Mouse (Mus musculus) embryonic facial prominence, embryonic 14.5 days (tissue): ENCODE results near the gene Crabp2. TPM values are rescaled to one million over a fixed set of nuclear protein-coding genes. Genes with fewer than 3 reads are reported as not detected.

Source experiments
- ATAC-seq: fragments of 200-750 bp; cut with Nextera tagmentation; 2 replicates; pipeline ENCODE4 v1.8.0; 2017; ENCODE audit warnings: low read depth, moderate number of reproducible peaks, moderate TSS enrichment
- DNase-seq: peaks from one replicate; pipeline ENCODE4 v3.0.0-alpha.2; 2015; ENCODE audit warnings: low spot score
- H3K27ac ChIP-seq: fragments of 300-500 bp; sonication (generic); replicated peaks from 2 replicates; pipeline ENCODE4 v1.5.1; 2014; ENCODE audit warnings: low read depth, mild to moderate bottlenecking, low read length, moderate library complexity
- H3K27me3 ChIP-seq: fragments of 300-500 bp; sonication (generic); replicated peaks from 2 replicates; pipeline ENCODE4 v1.6.1; 2014; ENCODE audit warnings: low read length; ENCODE audit not compliant: control insufficient read depth, insufficient read depth
- H3K36me3 ChIP-seq: fragments of 300-500 bp; sonication (generic); 2 replicates; pipeline ENCODE4 v1.6.1; 2014; ENCODE audit warnings: low read length, mixed read lengths; ENCODE audit not compliant: control insufficient read depth, insufficient read depth
- H3K4me1 ChIP-seq: fragments of 300-500 bp; sonication (generic); 2 replicates; pipeline ENCODE4 v1.6.1; 2014; ENCODE audit warnings: antibody characterized with exemption, low read length; ENCODE audit not compliant: control insufficient read depth, insufficient read depth
- H3K4me2 ChIP-seq: fragments of 300-500 bp; sonication (generic); 2 replicates; pipeline ENCODE4 v1.6.1; 2014; ENCODE audit warnings: low read depth, mild to moderate bottlenecking, low read length, moderate library complexity, mixed read lengths
- H3K4me3 ChIP-seq: fragments of 300-500 bp; sonication (generic); 2 replicates; pipeline ENCODE4 v1.5.1; 2014; ENCODE audit warnings: low read depth, mild to moderate bottlenecking, low read length
- H3K9ac ChIP-seq: fragments of 300-500 bp; sonication (generic); 2 replicates; pipeline ENCODE4 v1.6.1; 2014; ENCODE audit warnings: low read depth, mild to moderate bottlenecking, low read length, moderate library complexity, mixed read lengths
- H3K9me3 ChIP-seq: fragments of 300-500 bp; sonication (generic); 2 replicates; pipeline ENCODE4 v1.6.1; 2016; ENCODE audit warnings: low read length; ENCODE audit not compliant: control insufficient read depth
- WGBS: fragments of 180-500 bp; shearing (Covaris S2); extraction: QIAGEN DNeasy Blood & Tissue Kit; methylation state at CpG from one replicate; pipeline ENCODE4 v1.1.7; 2014; 5-methylcytosine and 5-hydroxymethylcytosine counted together
- polyA plus RNA-seq: library from polyadenylated mRNA; unstranded; fragments of >200 nt; fragmentation: Nextera tagmentation; extraction: Ambion mirVana; gene quantifications from 2 replicates; pipeline ENCODE4 v1.2.1, GENCODE M21; 2014

Gene Crabp2
- polyA plus RNA-seq, 1 experiment from 2014 or later: 145 TPM

DNA sequence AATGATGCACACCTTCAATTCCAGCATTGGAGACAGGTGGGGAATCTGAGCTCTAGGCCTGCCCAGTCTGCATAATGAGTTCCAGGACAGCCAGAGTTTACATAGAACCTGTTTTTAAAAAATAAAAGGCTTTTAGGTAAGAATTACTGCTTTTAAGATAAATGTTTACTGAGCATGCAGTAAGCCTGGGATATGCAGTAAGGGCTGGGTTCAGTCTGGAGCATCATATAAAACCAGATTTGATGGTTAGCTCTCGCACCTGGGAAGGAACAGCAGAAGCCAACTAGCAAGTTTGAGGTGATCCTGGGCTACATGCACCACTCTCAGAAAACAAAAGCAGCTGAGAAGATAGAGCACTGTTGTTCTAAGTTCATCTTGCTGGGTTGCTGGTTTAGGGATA lies 29.9 kb upstream of the Crabp2 start:
- DNase-seq (no peak), ATAC-seq (no peak)
- no peaks in the 10 kb centered on the region for H3K27me3 ChIP-seq
- H3K9ac ChIP-seq: no peak overlapping the region
- H3K4me3 ChIP-seq: no peak overlapping the region
- H3K4me1 ChIP-seq: no peaks in the 10 kb centered on the region; the same call in 1 of the 2 replicates
- WGBS: 83% methylated on average over 1 of the region's 1 CpGs
- H3K4me2 ChIP-seq: peak overlapping the region; percentile 77; the same call in 1 of the 2 replicates
- peaks cover 58% of the 10 kb centered on the region for H3K36me3 ChIP-seq
- H3K27ac ChIP-seq: 0 out of 2 replicates have a peak overlapping the region, but pooled peaks have one; percentile 88
- H3K9me3 ChIP-seq: no peaks in the 10 kb centered on the region

DNA sequence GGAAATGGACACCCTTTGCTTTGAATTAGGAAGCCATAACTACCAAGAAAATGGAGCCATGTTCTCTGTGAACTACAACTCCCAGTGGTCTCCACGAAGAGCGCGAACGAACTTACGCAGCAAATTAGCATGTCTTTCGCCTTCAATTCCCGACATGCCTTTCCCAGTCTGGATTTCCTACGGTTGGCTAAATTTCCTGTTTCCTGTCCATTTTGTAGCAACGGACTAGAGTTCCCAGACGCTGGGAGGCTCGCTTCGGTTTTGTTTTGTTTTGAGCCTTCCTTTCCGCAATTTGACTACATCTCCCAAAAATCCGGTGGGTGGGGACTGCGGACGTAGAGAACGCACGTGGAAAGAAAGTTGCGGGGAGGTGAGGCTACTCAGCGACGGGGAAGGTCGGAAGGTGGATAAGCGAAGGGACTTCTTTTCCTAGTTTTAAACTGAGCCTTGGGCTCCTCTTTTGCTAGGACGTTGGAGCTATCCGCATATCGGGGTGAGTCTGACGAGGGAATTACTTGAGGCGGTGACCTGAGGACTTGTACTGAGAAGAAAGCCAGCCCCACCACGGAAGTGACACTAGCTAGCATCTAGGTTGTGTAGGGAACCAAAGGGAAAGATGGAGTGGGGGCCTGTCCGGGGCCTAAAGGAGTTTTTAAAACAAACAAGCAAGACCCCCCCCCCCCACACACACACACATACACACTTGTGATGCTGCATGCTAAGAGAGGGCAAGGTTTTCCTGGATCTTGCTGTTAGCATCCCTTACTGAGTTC lies 28.9 kb upstream of the Crabp2 start, which contains the start of gene Mrpl24:
TSS of gene Mrpl24 (plus strand) at position 171 of the 773 bp plus-strand sequence.
- H3K4me1 ChIP-seq: no peaks in the 10 kb centered on the region; the same call in 1 of the 2 replicates
- peak; percentile 88 for ATAC-seq
- H3K27ac ChIP-seq: peak within 1 kb of the TSS; percentile 88
- peak within 1 kb of the TSS; percentile 77 for H3K4me2 ChIP-seq
- no peaks in the 10 kb centered on the region for H3K9me3 ChIP-seq
- H3K9ac ChIP-seq: peak within 1 kb of the TSS; percentile 80
- peaks cover 58% of the 10 kb centered on the region for H3K36me3 ChIP-seq
- H3K27me3 ChIP-seq: no peaks in the 10 kb centered on the region
- WGBS: under 1% methylated on average over 30 of the region's 30 CpGs
- H3K4me3 ChIP-seq: peak within 1 kb of the TSS; percentile 63
- DNase-seq: peak; percentile 98

- no peaks in the 10 kb centered on the region; the same call in 1 of the 2 replicates for H3K4me1 ChIP-seq
- DNase-seq (no peak), ATAC-seq (no peak)
- H3K9me3 ChIP-seq: no peaks in the 10 kb centered on the region
- peaks cover 58% of the 10 kb centered on the region for H3K36me3 ChIP-seq
- peak overlapping the region; percentile 80 for H3K9ac ChIP-seq
- 67% methylated on average over 9 of the region's 9 CpGs for WGBS
- H3K27ac ChIP-seq: peak overlapping the region; percentile 88; the same call in 1 of the 2 replicates
- no peaks in the 10 kb centered on the region for H3K27me3 ChIP-seq
- peak overlapping the region; percentile 63 for H3K4me3 ChIP-seq
- H3K4me2 ChIP-seq: peak overlapping the region; percentile 77
Observed at GRCm38 (mm10) chr3:87920270-87920943, 28.1 kb upstream of the Crabp2 start.

DNA sequence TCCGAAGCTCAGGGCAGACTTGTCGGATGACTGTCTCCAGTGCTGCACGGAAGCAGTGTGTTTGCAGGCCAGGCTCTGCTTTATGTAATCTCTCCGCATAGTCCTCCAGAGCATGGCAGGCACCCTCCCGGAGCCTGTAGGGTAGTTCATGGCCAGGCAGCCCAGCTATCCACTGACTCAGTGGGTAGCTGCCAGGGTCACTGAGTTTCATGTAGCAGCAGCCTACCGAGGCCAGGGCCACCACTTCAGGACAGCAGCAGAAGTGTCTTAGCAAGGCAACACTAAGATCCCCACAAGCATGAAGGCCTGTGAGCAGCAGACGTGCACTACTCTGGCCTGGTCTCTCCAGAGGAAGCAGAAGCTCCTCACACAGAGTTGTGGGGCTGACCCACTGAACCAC lies 23.5 kb upstream of the Crabp2 start:
- DNase-seq (no peak), ATAC-seq (no peak)
- peaks cover 63% of the 10 kb centered on the region for H3K36me3 ChIP-seq
- H3K4me1 ChIP-seq: peaks cover 6% of the 10 kb centered on the region; the same call in 1 of the 2 replicates
- H3K4me2 ChIP-seq: no peak overlapping the region
- H3K27ac ChIP-seq: no peak overlapping the region
- no peak overlapping the region for H3K4me3 ChIP-seq
- no peaks in the 10 kb centered on the region for H3K27me3 ChIP-seq
- 84% methylated on average over 7 of the region's 7 CpGs for WGBS
- H3K9ac ChIP-seq: no peak overlapping the region
- H3K9me3 ChIP-seq: no peaks in the 10 kb centered on the region

GRCm38 (mm10) chr3:87927452-87927851 lies 21.0 kb upstream of the Crabp2 start:
- no peak overlapping the region for H3K4me2 ChIP-seq
- no peak overlapping the region for H3K9ac ChIP-seq
- H3K36me3 ChIP-seq: peaks cover 64% of the 10 kb centered on the region
- no peak overlapping the region for H3K27ac ChIP-seq
- DNase-seq: no peak
- H3K4me3 ChIP-seq: no peak overlapping the region
- H3K9me3 ChIP-seq: no peaks in the 10 kb centered on the region
- peaks cover 11% of the 10 kb centered on the region; the same call in 1 of the 2 replicates for H3K4me1 ChIP-seq
- ATAC-seq: no peak
- WGBS: 85% methylated on average over 5 of the region's 5 CpGs
- no peaks in the 10 kb centered on the region for H3K27me3 ChIP-seq

- peak overlapping the region; percentile 88 for H3K4me2 ChIP-seq
- H3K27me3 ChIP-seq: no peaks in the 10 kb centered on the region
- H3K27ac ChIP-seq: peak overlapping the region; percentile 84
- no peak for DNase-seq
- H3K9ac ChIP-seq: peak overlapping the region; percentile 93
- no peaks in the 10 kb centered on the region for H3K9me3 ChIP-seq
- peaks cover 11% of the 10 kb centered on the region; the same call in 1 of the 2 replicates for H3K4me1 ChIP-seq
- peak overlapping the region; percentile 92 for H3K4me3 ChIP-seq
- ATAC-seq: peak; percentile 10
- H3K36me3 ChIP-seq: peaks cover 56% of the 10 kb centered on the region
- 5% methylated on average over 26 of the region's 26 CpGs for WGBS
Observed at GRCm38 (mm10) chr3:87929341-87930077, 19.0 kb upstream of the Crabp2 start.

- DNase-seq (peak; percentile 99), ATAC-seq (peak; percentile 98)
- WGBS: 0% methylated on average over 19 of the region's 78 CpGs
- H3K27me3 ChIP-seq: no peaks in the 10 kb centered on the region
- H3K27ac ChIP-seq: peak within 1 kb of the TSS; percentile 90
- H3K9ac ChIP-seq: peak within 1 kb of the TSS; percentile 93
- no peaks in the 10 kb centered on the region for H3K9me3 ChIP-seq
- peaks cover 51% of the 10 kb centered on the region for H3K36me3 ChIP-seq
- H3K4me3 ChIP-seq: peak within 1 kb of the TSS; percentile 92
- peak within 1 kb of the TSS; percentile 88 for H3K4me2 ChIP-seq
- H3K4me1 ChIP-seq: peaks cover 11% of the 10 kb centered on the region; the same call in 1 of the 2 replicates
Observed at GRCm38 (mm10) chr3:87930078-87930795, 18.2 kb upstream of the Crabp2 start, which contains the start of the genes Isg20l2 and Rrnad1. Gene Isg20l2, plus strand, starts transcription at chr3:87930314. Gene Rrnad1, minus strand, starts transcription at chr3:87930717.
